ENCODE assay signal across 12 mouse cellular contexts in genomic region chr10:95445104-95446056, GRCm38 (mm10). TPM values are rescaled to one million over a fixed set of nuclear protein-coding genes. Genes with fewer than 3 reads are reported as not detected.
DNase-seq lines count a peak whose midpoint lies in the region; ATAC-seq lines count a peak whose summit lies in the region.
"Had no signal": no experiment of that assay in that cellular context is flagged by ENCODE, and none has a peak within 500 bp of the region (broad histone marks: within the 10 kb centered on the region; RNA-seq: fewer than 3 reads in every experiment).

No protein-coding gene starts in this region.

- no peak overlapping the region for H3K27ac ChIP-seq in heart, embryonic 12.5 days (ENCODE audit: poor library complexity, severe bottlenecking)
- no peak overlapping the region for H3K27ac ChIP-seq in forebrain, embryonic 15.5 days (replicated peaks)

- H3K9ac ChIP-seq in heart, embryonic 12.5 days: no peak overlapping the region
- no peak overlapping the region for H3K9ac ChIP-seq in forebrain, embryonic 15.5 days (replicated peaks)

- H3K27me3 ChIP-seq in heart, embryonic 12.5 days (replicated peaks): no peaks in the 10 kb centered on the region
- no peaks in the 10 kb centered on the region for H3K27me3 ChIP-seq in forebrain, embryonic 15.5 days
- H3K27me3 ChIP-seq: Patski had no signal

- H3K4me1 ChIP-seq in heart, embryonic 12.5 days (replicated peaks): 0 out of 2 replicates have a peak, but pooled peaks cover 7% of the 10 kb centered on the region
- H3K4me1 ChIP-seq in forebrain, embryonic 15.5 days: no peaks in the 10 kb centered on the region

- no peak for ATAC-seq in heart, embryonic 12.5 days (ENCODE audit: insufficient number of reproducible peaks, low FRiP score)
- no peak for ATAC-seq in forebrain, embryonic 15.5 days (replicated peaks)
- ATAC-seq: forebrain, embryonic 14.5 days; Patski had no signal

- peak; percentile 91 for DNase-seq in heart, adult 11 months
- peak; percentile 23 for DNase-seq in ovary, postnatal 14 days (ENCODE audit: low spot score)
- DNase-seq in ovary, postnatal 36 days (ENCODE audit: low spot score): no peak
- peak; percentile 53 to 66 for DNase-seq in kidney, postnatal 4 days
- DNase-seq in frontal cortex, adult 2 months (ENCODE audit: extremely low spot score in 1 of 2, low spot score in 1 of 2): no peak
- DNase-seq in frontal cortex, postnatal 36 days (ENCODE audit: low spot score in 2 of 2): no peak
- DNase-seq: adrenal gland, postnatal 25 days; cerebellum, adult 11-12 months had no signal

- no peaks in the 10 kb centered on the region for H3K9me3 ChIP-seq in heart, embryonic 12.5 days (replicated peaks)
- no peaks in the 10 kb centered on the region for H3K9me3 ChIP-seq in forebrain, embryonic 15.5 days

- no peak overlapping the region for H3K4me2 ChIP-seq in heart, embryonic 12.5 days
- H3K4me2 ChIP-seq in forebrain, embryonic 15.5 days (replicated peaks): no peak overlapping the region

- no peaks in the 10 kb centered on the region for H3K36me3 ChIP-seq in heart, embryonic 12.5 days
- no peaks in the 10 kb centered on the region for H3K36me3 ChIP-seq in forebrain, embryonic 15.5 days

- H3K4me3 ChIP-seq in heart, embryonic 12.5 days: no peak overlapping the region
- no peak overlapping the region for H3K4me3 ChIP-seq in forebrain, embryonic 15.5 days

- 76% methylated on average over 18 of the region's 18 CpGs for WGBS in heart, embryonic 12.5 days
- WGBS in forebrain, embryonic 15.5 days: 85% methylated on average over 18 of the region's 18 CpGs

RNA-seq across cellular contexts. Expression of gene Socs2, which starts 28.4 kb away (rescaled TPM):
- 47.7 and 49.0 TPM in 2 replicates for polyA plus RNA-seq in heart, embryonic 12.5 days (2016; fragmentation: Nextera tagmentation; extraction: Ambion mirVana)
- 21.2 and 25.0 TPM in 2 replicates for polyA plus RNA-seq in frontal cortex, adult 2 months (2012; rRNA removed)
- 144 and 153 TPM in 2 replicates for polyA plus RNA-seq in forebrain, embryonic 15.5 days (2015; fragmentation: Nextera tagmentation; extraction: Ambion mirVana)

RNA-seq across cellular contexts. Expression of gene Mrpl42, which starts 56.4 kb away (rescaled TPM):
- 519 and 526 TPM in 2 replicates for polyA plus RNA-seq in heart, embryonic 12.5 days (2016; fragmentation: Nextera tagmentation; extraction: Ambion mirVana)
- 141 and 147 TPM in 2 replicates for polyA plus RNA-seq in frontal cortex, adult 2 months (2012; rRNA removed)
- polyA plus RNA-seq in forebrain, embryonic 15.5 days (2015; fragmentation: Nextera tagmentation; extraction: Ambion mirVana): 232 and 246 TPM in 2 replicates

Comparison
In these comparisons a context has a peak if more than half of its experiments do, and no peak if none do; other contexts are left out.
1. DNase-seq: peak in heart, adult 11 months (single experiment), ovary, postnatal 14 days (single experiment) and kidney, postnatal 4 days (2 of 2); none in ovary, postnatal 36 days (single experiment), frontal cortex, adult 2 months (0 of 2) and frontal cortex, postnatal 36 days (0 of 2).